Mouse (Mus musculus) natural killer cell, adult 2 months (primary cell): ENCODE measurements at regions not wholly inside any gene's neighbourhood (a gene's known extent, or its start where the extent isn't known, plus 50 kb on each side); places are given as distances from the start of the nearest gene placed in this dataset.

Source experiments
- DNase-seq, 2 experiments: peaks; one replicate each; pipeline ENCODE4 v3.0.0; 2022; ENCODE audit warnings: low spot score in 2 of 2

GRCm38 (mm10) chr9:61089066-61089686 is 283.0 kb upstream of the Tle3 start:
- DNase-seq, result no peak

GRCm38 (mm10) chr9:61091036-61091435 is 281.1 kb upstream of the Tle3 start:
- DNase-seq, result no peak

GRCm38 (mm10) chr9:61092834-61093479 is 279.2 kb upstream of the Tle3 start:
- DNase-seq, result no peak

- no peak for DNase-seq
Measured at GRCm38 (mm10) chr9:61095069-61095775, 276.9 kb upstream of the Tle3 start.

- no peak for DNase-seq
Measured at GRCm38 (mm10) chr9:61101741-61102450, 270.3 kb upstream of the Tle3 start.

GRCm38 (mm10) chr9:61102451-61103358 is 269.5 kb upstream of the Tle3 start:
- DNase-seq, result no peak

- DNase-seq, result no peak
Measured at GRCm38 (mm10) chr9:61105550-61106280, 266.5 kb upstream of the Tle3 start.

- DNase-seq, result no peak
Measured at GRCm38 (mm10) chr9:61109519-61110285, 262.5 kb upstream of the Tle3 start.

GRCm38 (mm10) chr9:61111206-61111605 is 261.0 kb upstream of the Tle3 start:
- DNase-seq, result no peak

- DNase-seq, result no peak
Measured at GRCm38 (mm10) chr9:61111733-61112415, 260.3 kb upstream of the Tle3 start.

- DNase-seq, result no peak
Measured at GRCm38 (mm10) chr9:61119252-61119651, 252.9 kb upstream of the Tle3 start.

GRCm38 (mm10) chr9:61120531-61120930 is 251.6 kb upstream of the Tle3 start:
- DNase-seq, result no peak

GRCm38 (mm10) chr9:61120931-61121391 is 251.2 kb upstream of the Tle3 start:
- no peak for DNase-seq

- DNase-seq, result no peak
Measured at GRCm38 (mm10) chr9:61123431-61123830, 248.7 kb upstream of the Tle3 start.

GRCm38 (mm10) chr9:61125769-61126168 is 246.4 kb upstream of the Tle3 start:
- no peak for DNase-seq

- DNase-seq, result no peak
Measured at GRCm38 (mm10) chr9:61128077-61128476, 244.1 kb upstream of the Tle3 start.

- no peak for DNase-seq
Measured at GRCm38 (mm10) chr9:61129186-61129585, 243.0 kb upstream of the Tle3 start.

- no peak for DNase-seq
Measured at GRCm38 (mm10) chr9:61130877-61131276, 241.3 kb upstream of the Tle3 start.

- no peak for DNase-seq
Measured at GRCm38 (mm10) chr9:61135263-61135882, 236.8 kb upstream of the Tle3 start.
